ENCODE assay signal across 11 mouse cellular contexts in genomic region chr14:56817616-56818015, GRCm38 (mm10). TPM values are rescaled to one million over a fixed set of nuclear protein-coding genes. Genes with fewer than 3 reads are reported as not detected.
DNase-seq lines count a peak whose midpoint lies in the region; ATAC-seq and TF ChIP-seq lines count a peak whose summit lies in the region.
"Had no signal": no experiment of that assay in that cellular context is flagged by ENCODE, and none has a peak within 500 bp of the region (broad histone marks: within the 10 kb centered on the region; RNA-seq: fewer than 3 reads in every experiment).

No protein-coding gene starts in this region.

- H3K4me3 ChIP-seq in hindbrain, embryonic 10.5 days = peak overlapping the region; percentile 30
- no peak overlapping the region for H3K4me3 ChIP-seq in hindbrain, postnatal 0 days (ENCODE audit: low read length)
- H3K4me3 ChIP-seq in forebrain, embryonic 12.5 days (replicated peaks) = no peak overlapping the region
- no peak overlapping the region for H3K4me3 ChIP-seq in midbrain, embryonic 13.5 days (replicated peaks)

- TF ChIP-seq CTCF in hindbrain, postnatal 0 days (IDR thresholded peaks at IDR 0.05; ENCODE audit: low read depth) = no peak

- H3K27me3 ChIP-seq in hindbrain, embryonic 10.5 days (ENCODE audit: insufficient read depth, poor library complexity, severe bottlenecking) = no peaks in the 10 kb centered on the region
- no peaks in the 10 kb centered on the region for H3K27me3 ChIP-seq in hindbrain, postnatal 0 days (ENCODE audit: insufficient read depth, low read length)
- no peaks in the 10 kb centered on the region for H3K27me3 ChIP-seq in forebrain, embryonic 12.5 days
- no peaks in the 10 kb centered on the region for H3K27me3 ChIP-seq in midbrain, embryonic 13.5 days

- no peaks in the 10 kb centered on the region for H3K9me3 ChIP-seq in hindbrain, embryonic 10.5 days
- H3K9me3 ChIP-seq in hindbrain, postnatal 0 days (ENCODE audit: low read length) = no peaks in the 10 kb centered on the region; the same call in 1 of the 2 replicates
- no peaks in the 10 kb centered on the region for H3K9me3 ChIP-seq in forebrain, embryonic 12.5 days
- H3K9me3 ChIP-seq in midbrain, embryonic 13.5 days = 0 out of 2 replicates have a peak, but pooled peaks cover under 1% of the 10 kb centered on the region

- peak; percentile 17 for DNase-seq in hindbrain, embryonic 10.5 days (ENCODE audit: low spot score)
- DNase-seq in hindbrain, postnatal 0 days (ENCODE audit: low spot score) = no peak
- peak; percentile 59 for DNase-seq in ZHBTc4 (ENCODE audit: low read depth, low spot score)
- DNase-seq in adrenal gland, postnatal 25 days = no peak
- DNase-seq in retina, embryonic 14.5 days (ENCODE audit: low spot score) = no peak
- no peak for DNase-seq in spleen, postnatal 14 days (ENCODE audit: low spot score in 2 of 2)
- DNase-seq: heart, postnatal 14 days; kidney, postnatal 25 days; left cerebral cortex, postnatal 4 days had no signal

- peak overlapping the region; percentile 50; the same call in 1 of the 2 replicates for H3K27ac ChIP-seq in hindbrain, embryonic 10.5 days
- no peak overlapping the region for H3K27ac ChIP-seq in hindbrain, postnatal 0 days
- no peak overlapping the region for H3K27ac ChIP-seq in forebrain, embryonic 12.5 days
- no peak overlapping the region for H3K27ac ChIP-seq in midbrain, embryonic 13.5 days

- peaks cover 16% of the 10 kb centered on the region for H3K4me1 ChIP-seq in hindbrain, embryonic 10.5 days (replicated peaks)
- no peaks in the 10 kb centered on the region for H3K4me1 ChIP-seq in hindbrain, postnatal 0 days (ENCODE audit: insufficient read depth, low read length)
- peaks cover 12% of the 10 kb centered on the region for H3K4me1 ChIP-seq in forebrain, embryonic 12.5 days
- H3K4me1 ChIP-seq in midbrain, embryonic 13.5 days (replicated peaks) = peaks cover 7% of the 10 kb centered on the region

- H3K36me3 ChIP-seq in hindbrain, embryonic 10.5 days = no peaks in the 10 kb centered on the region
- H3K36me3 ChIP-seq in hindbrain, postnatal 0 days (ENCODE audit: insufficient read depth, low read length) = no peaks in the 10 kb centered on the region
- no peaks in the 10 kb centered on the region for H3K36me3 ChIP-seq in forebrain, embryonic 12.5 days (replicated peaks)
- no peaks in the 10 kb centered on the region for H3K36me3 ChIP-seq in midbrain, embryonic 13.5 days

- no peak overlapping the region for H3K9ac ChIP-seq in hindbrain, postnatal 0 days (replicated peaks; ENCODE audit: low read length)
- no peak overlapping the region for H3K9ac ChIP-seq in forebrain, embryonic 12.5 days
- no peak overlapping the region for H3K9ac ChIP-seq in midbrain, embryonic 13.5 days (replicated peaks)

- no peak overlapping the region for H3K4me2 ChIP-seq in hindbrain, postnatal 0 days (ENCODE audit: low read depth, low read length)
- H3K4me2 ChIP-seq in forebrain, embryonic 12.5 days = peak overlapping the region; percentile 37
- 0 out of 2 replicates have a peak overlapping the region, but pooled peaks have one; percentile 17 for H3K4me2 ChIP-seq in midbrain, embryonic 13.5 days (replicated peaks)

- ATAC-seq in hindbrain, postnatal 0 days = no peak
- no peak for ATAC-seq in forebrain, embryonic 12.5 days (ENCODE audit: low FRiP score)
- 0 out of 2 replicates have a peak, but pooled peaks have one; percentile 37 for ATAC-seq in midbrain, embryonic 13.5 days

- WGBS in hindbrain, embryonic 10.5 days = 13% methylated on average over 11 of the region's 11 CpGs
- WGBS in hindbrain, postnatal 0 days = 13% methylated on average over 11 of the region's 11 CpGs
- 6% methylated on average over 11 of the region's 11 CpGs for WGBS in forebrain, embryonic 12.5 days
- 5% methylated on average over 9 of the region's 11 CpGs for WGBS in midbrain, embryonic 13.5 days

RNA-seq across cellular contexts. Expression of gene Zmym5, which starts 6.1 kb away (rescaled TPM):
- 17.8 and 23.3 TPM in 2 replicates for polyA plus RNA-seq in hindbrain, embryonic 10.5 days (2016; fragmentation: Nextera tagmentation; extraction: Ambion mirVana)
- 12.1 and 12.4 TPM in 2 replicates for total RNA-seq in hindbrain, postnatal 0 days (2014; rRNA removed)
- 25.3 and 25.9 TPM in 2 replicates for polyA plus RNA-seq in hindbrain, postnatal 0 days (2015; fragmentation: Nextera tagmentation; extraction: Ambion mirVana)
- polyA plus RNA-seq in forebrain, embryonic 12.5 days (2016; fragmentation: Nextera tagmentation; extraction: Ambion mirVana) = 32.4 and 33.2 TPM in 2 replicates
- 37.1 and 38.1 TPM in 2 replicates for polyA plus RNA-seq in midbrain, embryonic 13.5 days (2015; fragmentation: Nextera tagmentation; extraction: Ambion mirVana)
- total RNA-seq in adrenal gland, postnatal 25 days (2021) = 33.7 and 39.0 TPM in 2 replicates

RNA-seq across cellular contexts. Expression of gene Pspc1, which starts 39.5 kb away (rescaled TPM):
- polyA plus RNA-seq in hindbrain, embryonic 10.5 days (2016; fragmentation: Nextera tagmentation; extraction: Ambion mirVana) = 36.2 and 43.9 TPM in 2 replicates
- 42.0 and 45.1 TPM in 2 replicates for total RNA-seq in hindbrain, postnatal 0 days (2014; rRNA removed)
- polyA plus RNA-seq in hindbrain, postnatal 0 days (2015; fragmentation: Nextera tagmentation; extraction: Ambion mirVana) = 32.8 and 34.5 TPM in 2 replicates
- 53.5 and 65.1 TPM in 2 replicates for polyA plus RNA-seq in forebrain, embryonic 12.5 days (2016; fragmentation: Nextera tagmentation; extraction: Ambion mirVana)
- 47.5 and 51.1 TPM in 2 replicates for polyA plus RNA-seq in midbrain, embryonic 13.5 days (2015; fragmentation: Nextera tagmentation; extraction: Ambion mirVana)
- total RNA-seq in adrenal gland, postnatal 25 days (2021) = 27.5 TPM in 2 replicates

Comparison
In these comparisons a context has a peak if more than half of its experiments do, and no peak if none do; other contexts are left out.
1. DNase-seq: peak in hindbrain, embryonic 10.5 days (single experiment) and ZHBTc4 (single experiment); none in hindbrain, postnatal 0 days (single experiment), adrenal gland, postnatal 25 days (single experiment), retina, embryonic 14.5 days (single experiment) and spleen, postnatal 14 days (0 of 2).